Mouse (Mus musculus): ENCODE results near the gene Lpar3. TPM values are rescaled to one million over a fixed set of nuclear protein-coding genes. Genes with fewer than 3 reads are reported as not detected.

The Lpar3 gene
- polyA plus RNA-seq (2012): not detected in 2 replicates

DNA sequence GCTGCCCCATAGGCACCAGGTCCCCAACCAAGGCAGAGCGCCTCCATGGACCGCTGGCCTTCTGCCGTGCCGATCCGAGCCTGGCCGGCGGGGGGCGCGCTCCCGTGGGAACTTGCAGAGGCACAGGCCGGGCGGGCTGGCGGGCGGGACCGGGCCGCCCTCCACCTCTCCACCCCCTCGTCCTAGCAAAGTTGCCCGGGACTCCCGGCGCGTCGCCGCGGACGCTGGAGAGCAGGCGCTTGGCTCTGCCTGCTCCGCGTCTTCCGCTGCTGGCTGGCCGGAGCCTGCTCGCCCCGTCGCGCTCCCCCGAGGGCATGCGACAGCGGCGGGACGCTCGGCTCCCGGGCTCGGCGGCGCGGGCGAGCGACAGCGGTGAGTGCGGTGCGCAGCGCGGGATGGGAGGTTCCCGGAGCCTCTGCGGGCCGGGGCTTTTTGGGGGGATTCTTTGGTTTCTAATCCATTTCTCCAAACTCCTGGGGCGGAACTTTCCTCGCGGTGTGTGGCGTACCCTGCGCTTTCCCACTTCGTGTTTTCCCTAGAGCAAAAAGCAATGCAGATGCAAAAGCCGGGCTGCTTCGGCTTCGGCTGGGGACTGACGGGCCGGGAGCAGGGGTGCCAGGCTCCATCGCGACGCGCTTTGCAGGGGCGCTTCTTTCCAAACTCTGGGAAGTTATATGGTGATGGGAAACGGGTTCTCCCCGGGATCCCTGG lies at the start of gene Lpar3:
Gene Lpar3, plus strand, starts transcription at position 188 of the 711 bp plus-strand sequence.

Other genes with a start within 250 kb of the Lpar3 start
- 2.3 and 3.7 TPM in 2 replicates for gene Syde2, start 233.1 kb upstream of the Lpar3 start, polyA plus RNA-seq (2012)
- gene Wdr63, start 112.8 kb upstream of the Lpar3 start, polyA plus RNA-seq (2012): not detected in 2 replicates
- 0.06 TPM in 1 of 2 replicates, not detected in the other for gene Mcoln3, start 103.5 kb upstream of the Lpar3 start, polyA plus RNA-seq (2012)
- 0.21 and 0.65 TPM in 2 replicates for gene Mcoln2, start 71.1 kb upstream of the Lpar3 start, polyA plus RNA-seq (2012)
- 3.4 and 4.8 TPM in 2 replicates for gene Ssx2ip, start 183.7 kb downstream of the Lpar3 start, polyA plus RNA-seq (2012)
- 16.1 and 31.3 TPM in 2 replicates for gene Ctbs, start 228.8 kb downstream of the Lpar3 start, polyA plus RNA-seq (2012)